Mouse (Mus musculus) kidney, adult 2 months (tissue): ENCODE data around the gene Psmd3. TPM values are rescaled to one million over a fixed set of nuclear protein-coding genes. Genes with fewer than 3 reads are reported as not detected.
"Not testable (repeated sequence)": the region's sequence is repeated elsewhere in the genome, so short reads cannot be mapped to it uniquely, and the experiment has no call there.

ENCODE experiments used
- DNase-seq: peaks from one replicate; pipeline ENCODE4 v3.0.0; 2021
- H3K27ac ChIP-seq: fragments of 200-500 bp; 2 replicates; pipeline ENCODE4 v1.5.1; 2012; ENCODE audit warnings: low read depth, low read length, control low read depth, inconsistent platforms; ENCODE audit not compliant: insufficient read depth
- H3K27me3 ChIP-seq: fragments of 200-500 bp; replicated peaks from 2 replicates; pipeline ENCODE4 v1.6.1; 2012; ENCODE audit warnings: mild to moderate bottlenecking, moderate library complexity, low read length, inconsistent platforms; ENCODE audit not compliant: control insufficient read depth, insufficient read depth
- H3K36me3 ChIP-seq: fragments of 200-500 bp; 2 replicates; pipeline ENCODE4 v1.6.1; 2012; ENCODE audit warnings: mild to moderate bottlenecking, moderate library complexity, low read length, inconsistent platforms; ENCODE audit not compliant: control insufficient read depth, insufficient read depth
- H3K4me1 ChIP-seq: fragments of 200-500 bp; 2 replicates; pipeline ENCODE4 v1.6.1; 2011; ENCODE audit warnings: low read length; ENCODE audit not compliant: control insufficient read depth, insufficient read depth
- H3K4me3 ChIP-seq: fragments of 200-500 bp; 2 replicates; pipeline ENCODE4 v1.5.1; 2011; ENCODE audit warnings: mild to moderate bottlenecking, low read depth, low read length, control low read depth; ENCODE audit not compliant: insufficient read depth
- CTCF ChIP-seq: fragments of 200-500 bp; conservative IDR thresholded peaks from 2 replicates; pipeline ENCODE4 v1.5.1; 2011; ENCODE audit warnings: low read depth, mild to moderate bottlenecking, control low read depth, low read length, moderate library complexity, mixed read lengths; ENCODE audit not compliant: insufficient read depth, insufficient read length
- POLR2A ChIP-seq: fragments of 200-500 bp; IDR thresholded peaks from one replicate; pipeline ENCODE4 v1.6.1; 2011; ENCODE audit warnings: low read depth, low read length, control low read depth
- WGBS: fragments of 180-500 bp; shearing (Covaris S2); methylation state at CpG from one replicate; pipeline ENCODE4 v1.1.7; 2018; 5-methylcytosine and 5-hydroxymethylcytosine counted together
- polyA plus RNA-seq: library from polyadenylated mRNA; depleted of rRNA; stranded (reverse); fragments of >200 nt; gene quantifications from 2 replicates; pipeline ENCODE4 v1.2.3, GENCODE M21; 2012

Gene Psmd3
- polyA plus RNA-seq, 1 experiment, result 307 TPM

DNA sequence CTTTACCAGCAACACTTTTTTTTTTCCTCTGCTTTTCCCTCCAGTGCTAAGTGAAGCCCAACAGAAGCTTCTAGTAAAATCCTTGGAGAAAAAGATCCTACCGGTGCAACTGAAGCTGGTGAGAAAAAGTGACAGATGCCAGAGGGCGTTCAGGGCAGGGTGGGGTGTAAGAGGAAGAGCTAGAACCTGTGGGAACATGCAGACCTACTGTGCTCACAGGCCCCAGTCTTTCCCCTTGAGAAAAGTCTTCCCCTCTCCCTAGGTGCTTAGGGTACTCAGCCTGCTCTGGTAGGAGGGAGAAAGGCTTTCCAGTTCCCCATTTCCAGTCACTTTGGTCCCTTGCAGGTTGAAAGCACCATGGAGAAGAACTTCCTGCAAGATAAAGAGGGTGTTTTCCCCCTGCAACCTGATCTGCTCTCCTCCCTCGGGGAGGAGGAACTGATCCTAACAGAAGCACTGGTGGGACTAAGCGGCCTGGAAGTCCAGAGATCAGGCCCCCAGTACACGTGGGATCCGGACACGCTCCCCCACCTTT, 6.5 kb upstream of the Psmd3 start:
- no peaks in the 10 kb centered on the region for H3K4me1 ChIP-seq
- no peaks in the 10 kb centered on the region for H3K27me3 ChIP-seq
- no peak overlapping the region for H3K4me3 ChIP-seq
- H3K27ac ChIP-seq, result no peak overlapping the region
- WGBS, result 39% methylated on average over 7 of the region's 7 CpGs
- TF ChIP-seq CTCF, result no peak
- no peak for TF ChIP-seq POLR2A
- no peaks in the 10 kb centered on the region for H3K36me3 ChIP-seq
- DNase-seq, result no peak

DNA sequence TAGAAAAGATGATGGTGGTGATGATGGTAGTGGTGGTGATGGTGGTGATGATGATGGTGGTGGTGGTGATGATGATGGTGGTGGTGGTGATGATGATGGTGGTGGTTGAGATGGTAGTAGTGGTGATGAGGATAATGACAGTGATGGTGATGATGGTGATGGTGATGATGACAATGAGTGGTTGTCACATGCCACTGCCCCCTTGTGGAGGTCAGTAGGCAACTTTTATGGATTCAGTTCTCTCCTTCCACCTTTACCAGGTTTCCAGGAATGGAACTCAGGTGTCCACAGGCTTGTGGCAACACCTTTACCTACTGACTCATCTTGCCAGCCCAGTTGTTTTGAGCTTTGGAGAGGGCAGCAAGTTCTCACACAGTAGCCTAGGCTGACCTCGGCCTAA, 2.3 kb upstream of the Psmd3 start:
- no peak for TF ChIP-seq POLR2A
- no peak for TF ChIP-seq CTCF
- Histone ChIP-seq H3K4me1 (peaks cover 2% of the 10 kb centered on the region; the same call in 1 of the 2 replicates), H3K27me3 (no peaks in the 10 kb centered on the region), H3K27ac (no peak overlapping the region), H3K4me3 (no peak overlapping the region), H3K36me3 (no peaks in the 10 kb centered on the region)
- 100% methylated on average over 1 of the region's 1 CpGs for WGBS
- no peak for DNase-seq

DNA sequence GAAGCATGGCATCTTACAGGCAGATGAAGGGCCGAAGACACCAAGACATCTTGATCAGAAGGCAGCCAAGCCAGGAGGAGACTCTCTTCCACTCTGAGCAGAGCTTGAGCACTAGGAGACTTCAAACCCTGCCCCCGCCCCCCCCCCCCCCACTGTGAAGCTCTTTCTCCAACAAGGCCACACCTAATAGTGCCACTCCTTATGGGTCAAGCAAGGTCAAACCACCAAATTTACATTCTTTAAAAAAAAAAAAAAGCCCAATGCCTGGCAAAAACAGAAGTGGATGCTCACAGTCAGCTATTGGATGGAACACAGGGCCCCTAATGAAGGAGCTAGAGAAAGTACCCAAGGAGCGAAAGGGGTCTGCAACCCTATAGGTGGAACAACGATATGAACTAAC, 1.8 kb upstream of the Psmd3 start:
- not testable (repeated sequence) for DNase-seq, H3K36me3 ChIP-seq, H3K4me3 ChIP-seq, H3K27ac ChIP-seq, H3K27me3 ChIP-seq, H3K4me1 ChIP-seq
- 93% methylated on average over 4 of the region's 4 CpGs for WGBS

DNA sequence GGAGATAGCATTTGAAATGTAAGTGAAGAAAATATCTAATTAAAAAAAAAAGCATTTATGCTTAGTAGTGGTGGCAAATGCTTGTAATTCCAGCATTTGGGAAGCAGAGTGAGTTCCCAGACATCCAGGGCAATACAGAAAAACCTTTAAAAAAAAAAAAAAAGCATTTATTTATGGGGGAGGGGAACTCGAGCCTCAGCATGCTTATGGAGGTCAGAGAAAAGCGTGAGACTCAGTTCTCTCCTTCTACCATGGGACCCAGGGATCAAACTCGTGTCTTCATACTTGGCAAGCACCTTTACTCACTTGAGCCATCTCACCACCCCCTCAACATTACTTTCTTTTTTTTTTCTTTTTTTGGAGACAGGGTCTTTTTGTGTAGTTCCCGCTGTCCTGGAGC, 1.2 kb upstream of the Psmd3 start:
- no peak overlapping the region for H3K4me3 ChIP-seq
- peaks cover 14% of the 10 kb centered on the region for H3K4me1 ChIP-seq
- WGBS, result 83% methylated on average over 4 of the region's 4 CpGs
- no peak for DNase-seq
- H3K27ac ChIP-seq, result no peak overlapping the region
- TF ChIP-seq POLR2A, result no peak
- TF ChIP-seq CTCF, result no peak
- peaks cover 3% of the 10 kb centered on the region; the same call in 1 of the 2 replicates for H3K36me3 ChIP-seq
- H3K27me3 ChIP-seq, result no peaks in the 10 kb centered on the region

DNA sequence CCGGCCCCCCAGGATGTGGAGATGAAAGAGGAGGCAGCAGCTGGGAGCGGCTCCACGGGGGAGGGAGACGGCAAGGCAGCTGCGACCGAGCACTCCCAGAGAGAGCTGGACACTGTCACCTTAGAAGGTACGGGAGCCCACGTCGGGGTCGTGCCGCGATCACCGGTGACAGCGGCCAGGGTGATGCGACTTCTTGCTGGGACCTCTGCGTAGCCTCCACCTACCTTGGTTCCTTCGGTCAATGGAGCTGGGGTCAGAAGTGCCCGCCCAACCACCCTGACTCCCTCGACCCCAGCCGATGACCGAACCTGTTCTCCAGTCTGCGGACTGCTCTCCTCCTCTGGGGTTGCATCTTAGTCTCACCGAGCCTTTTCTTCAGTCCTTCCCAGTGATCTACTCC, 457 bp downstream of the Psmd3 start:
- no peaks in the 10 kb centered on the region for H3K27me3 ChIP-seq
- peaks cover 25% of the 10 kb centered on the region for H3K4me1 ChIP-seq
- DNase-seq, result peak; percentile 29
- peak overlapping the region; percentile 83 for H3K27ac ChIP-seq
- H3K4me3 ChIP-seq, result peak overlapping the region; percentile 98
- WGBS, result under 1% methylated on average over 23 of the region's 23 CpGs
- no peak for TF ChIP-seq CTCF
- TF ChIP-seq POLR2A, result no peak
- peaks cover 5% of the 10 kb centered on the region; the same call in 1 of the 2 replicates for H3K36me3 ChIP-seq

DNA sequence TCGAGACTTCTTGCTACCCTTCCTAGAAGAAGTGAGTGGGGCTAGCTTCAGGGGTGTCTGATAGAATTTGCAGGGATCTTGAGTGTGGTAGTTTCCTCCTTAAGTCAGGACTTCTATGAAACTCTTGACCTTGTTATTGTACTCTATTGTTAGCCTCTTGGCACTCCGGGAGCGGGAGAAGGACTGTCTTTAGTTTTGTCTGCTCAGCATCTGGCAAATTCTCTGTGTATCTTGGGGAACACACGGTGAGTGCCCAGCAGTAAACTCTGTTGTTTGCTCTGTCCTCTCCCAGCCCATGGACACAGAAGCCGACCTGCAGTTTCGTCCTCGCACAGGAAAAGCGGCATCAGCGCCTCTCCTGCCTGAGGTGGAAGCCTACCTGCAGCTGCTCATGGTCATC, 3.3 kb downstream of the Psmd3 start:
- H3K36me3 ChIP-seq, result peaks cover 11% of the 10 kb centered on the region; the same call in 1 of the 2 replicates
- peak; percentile 76 for DNase-seq
- 54% methylated on average over 9 of the region's 9 CpGs for WGBS
- no peaks in the 10 kb centered on the region for H3K27me3 ChIP-seq
- H3K4me3 ChIP-seq, result no peak overlapping the region
- peak overlapping the region; percentile 68 for H3K27ac ChIP-seq
- peaks cover 29% of the 10 kb centered on the region for H3K4me1 ChIP-seq
- no peak for TF ChIP-seq CTCF
- TF ChIP-seq POLR2A, result no peak

DNA sequence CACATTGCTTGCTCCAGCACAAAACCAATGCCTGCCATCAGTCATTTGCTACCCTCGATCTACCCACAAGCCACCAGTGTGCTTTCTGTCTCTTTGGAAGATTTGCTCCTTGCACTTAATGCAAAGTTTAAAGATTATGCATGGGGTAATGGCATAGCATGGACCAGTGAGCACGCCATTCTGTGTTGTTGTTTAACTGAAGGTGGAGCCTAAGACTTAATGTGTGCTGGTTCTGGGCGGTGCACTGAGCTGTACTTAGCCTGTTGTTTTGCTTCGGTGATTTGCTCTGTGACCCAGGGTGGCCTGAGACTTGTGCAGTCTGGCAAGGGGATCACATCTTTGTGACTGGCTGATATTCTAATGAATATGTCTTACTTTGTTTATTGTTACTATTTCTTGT, 4.6 kb downstream of the Psmd3 start:
- peak; percentile 92 for DNase-seq
- Histone ChIP-seq H3K27ac (peak overlapping the region; percentile 75), H3K36me3 (peaks cover 13% of the 10 kb centered on the region)

More for the DNA sequence above, 4.6 kb downstream of the Psmd3 start:
- Histone ChIP-seq H3K4me1 (peaks cover 29% of the 10 kb centered on the region), H3K4me3 (no peak overlapping the region), H3K27me3 (no peaks in the 10 kb centered on the region)
- 29% methylated on average over 4 of the region's 4 CpGs for WGBS
- TF ChIP-seq POLR2A (no peak), CTCF (no peak)
